Mouse (Mus musculus) neural tube, embryonic 12.5 days (tissue): ENCODE measurements around the gene Phf19. TPM values are rescaled to one million over a fixed set of nuclear protein-coding genes. Genes with fewer than 3 reads are reported as not detected.

Experiments
- ATAC-seq: fragments of 200-750 bp; cut with Nextera tagmentation; 2 replicates; pipeline ENCODE4 v1.8.0; 2017; ENCODE audit warnings: low read depth, mild to moderate bottlenecking, moderate TSS enrichment, moderate library complexity; ENCODE audit not compliant: low FRiP score
- H3K27ac ChIP-seq: fragments of 300-500 bp; sonication (generic); 2 replicates; pipeline ENCODE4 v1.5.1; 2016
- H3K27me3 ChIP-seq: fragments of 300-500 bp; sonication (generic); replicated peaks from 2 replicates; pipeline ENCODE4 v1.6.1; 2016; ENCODE audit warnings: mild to moderate bottlenecking
- H3K36me3 ChIP-seq: fragments of 300-500 bp; sonication (generic); 2 replicates; pipeline ENCODE4 v1.6.1; 2016; ENCODE audit warnings: mild to moderate bottlenecking
- H3K4me1 ChIP-seq: fragments of 300-500 bp; sonication (generic); 2 replicates; pipeline ENCODE4 v1.6.1; 2016
- H3K4me2 ChIP-seq: fragments of 300-500 bp; sonication (generic); replicated peaks from 2 replicates; pipeline ENCODE4 v1.6.1; 2016; ENCODE audit warnings: mild to moderate bottlenecking
- H3K4me3 ChIP-seq: fragments of 300-500 bp; sonication (generic); 2 replicates; pipeline ENCODE4 v1.5.1; 2016
- H3K9ac ChIP-seq: fragments of 300-500 bp; sonication (generic); 2 replicates; pipeline ENCODE4 v1.6.1; 2016; ENCODE audit warnings: mild to moderate bottlenecking
- H3K9me3 ChIP-seq: fragments of 300-500 bp; sonication (generic); 2 replicates; pipeline ENCODE4 v1.6.1; 2016; ENCODE audit warnings: mild to moderate bottlenecking
- WGBS: fragments of 180-500 bp; shearing (Covaris S2); methylation state at CpG from one replicate; pipeline ENCODE4 v1.1.7; 2016; 5-methylcytosine and 5-hydroxymethylcytosine counted together
- polyA plus RNA-seq: library from polyadenylated mRNA; unstranded; fragments of >200 nt; fragmentation: Nextera tagmentation; extraction: Ambion mirVana; gene quantifications from 2 replicates; pipeline ENCODE4 v1.2.1, GENCODE M21; 2016

Phf19 gene
- polyA plus RNA-seq, 1 experiment from 2014 or later, result 1.1 TPM

- Histone ChIP-seq H3K9me3 (no peaks in the 10 kb centered on the region), H3K4me2 (no peak overlapping the region), H3K4me1 (no peaks in the 10 kb centered on the region), H3K9ac (no peak overlapping the region), H3K4me3 (no peak overlapping the region), H3K36me3 (no peaks in the 10 kb centered on the region), H3K27me3 (no peaks in the 10 kb centered on the region), H3K27ac (no peak overlapping the region)
- 78% methylated on average over 2 of the region's 2 CpGs for WGBS
- no peak for ATAC-seq
Observed at GRCm38 (mm10) chr2:34953547-34954116, 39.8 kb upstream of the Phf19 start.

GRCm38 (mm10) chr2:34953018-34953417 is 39.2 kb upstream of the Phf19 start:
- Histone ChIP-seq H3K9me3 (no peaks in the 10 kb centered on the region), H3K36me3 (no peaks in the 10 kb centered on the region), H3K4me1 (no peaks in the 10 kb centered on the region), H3K27ac (no peak overlapping the region), H3K4me2 (no peak overlapping the region), H3K4me3 (no peak overlapping the region), H3K9ac (no peak overlapping the region), H3K27me3 (no peaks in the 10 kb centered on the region)
- WGBS, result 85% methylated on average over 4 of the region's 4 CpGs
- no peak for ATAC-seq

GRCm38 (mm10) chr2:34951469-34951868 is 37.6 kb upstream of the Phf19 start:
- Histone ChIP-seq H3K9ac (no peak overlapping the region), H3K4me1 (no peaks in the 10 kb centered on the region), H3K27ac (no peak overlapping the region), H3K9me3 (no peaks in the 10 kb centered on the region), H3K36me3 (no peaks in the 10 kb centered on the region), H3K27me3 (no peaks in the 10 kb centered on the region), H3K4me3 (no peak overlapping the region), H3K4me2 (no peak overlapping the region)
- ATAC-seq, result no peak

- Histone ChIP-seq H3K9ac (no peak overlapping the region), H3K9me3 (no peaks in the 10 kb centered on the region), H3K4me2 (no peak overlapping the region), H3K36me3 (no peaks in the 10 kb centered on the region), H3K4me1 (no peaks in the 10 kb centered on the region), H3K27ac (no peak overlapping the region), H3K27me3 (no peaks in the 10 kb centered on the region), H3K4me3 (no peak overlapping the region)
- WGBS, result 47% methylated on average over 2 of the region's 2 CpGs
- no peak for ATAC-seq
Observed at GRCm38 (mm10) chr2:34948622-34949021, 34.8 kb upstream of the Phf19 start.

- no peaks in the 10 kb centered on the region for H3K4me1 ChIP-seq
- H3K4me2 ChIP-seq, result no peak overlapping the region
- H3K27me3 ChIP-seq, result no peaks in the 10 kb centered on the region; the same call in 1 of the 2 replicates
- no peaks in the 10 kb centered on the region for H3K36me3 ChIP-seq
- no peak overlapping the region for H3K4me3 ChIP-seq
- no peaks in the 10 kb centered on the region for H3K9me3 ChIP-seq
- no peak overlapping the region for H3K9ac ChIP-seq
- no peak overlapping the region for H3K27ac ChIP-seq
- ATAC-seq, result no peak
- 44% methylated on average over 4 of the region's 4 CpGs for WGBS
Observed at GRCm38 (mm10) chr2:34946046-34946445, 32.2 kb upstream of the Phf19 start.

GRCm38 (mm10) chr2:34945580-34945979 is 31.8 kb upstream of the Phf19 start:
- Histone ChIP-seq H3K9me3 (no peaks in the 10 kb centered on the region), H3K9ac (no peak overlapping the region), H3K36me3 (no peaks in the 10 kb centered on the region), H3K4me1 (no peaks in the 10 kb centered on the region), H3K27ac (no peak overlapping the region), H3K4me3 (no peak overlapping the region), H3K27me3 (no peaks in the 10 kb centered on the region; the same call in 1 of the 2 replicates), H3K4me2 (no peak overlapping the region)
- ATAC-seq, result no peak
- WGBS, result 81% methylated on average over 4 of the region's 4 CpGs

- H3K4me3 ChIP-seq, result no peak overlapping the region
- whole genome bisulfite sequencing, result 35% methylated on average over 8 of the region's 8 CpGs
- no peak overlapping the region for H3K9ac ChIP-seq
- no peaks in the 10 kb centered on the region for H3K9me3 ChIP-seq
- no peaks in the 10 kb centered on the region for H3K4me1 ChIP-seq
- no peaks in the 10 kb centered on the region for H3K36me3 ChIP-seq
- H3K4me2 ChIP-seq, result no peak overlapping the region
- ATAC-seq, result no peak
- H3K27ac ChIP-seq, result no peak overlapping the region
- no peaks in the 10 kb centered on the region; the same call in 1 of the 2 replicates for H3K27me3 ChIP-seq
Observed at GRCm38 (mm10) chr2:34944761-34945160, 30.9 kb upstream of the Phf19 start.

- ATAC-seq, result no peak
- H3K9me3 ChIP-seq, result no peaks in the 10 kb centered on the region
- H3K4me3 ChIP-seq, result no peak overlapping the region
- no peak overlapping the region for H3K27ac ChIP-seq
- H3K9ac ChIP-seq, result no peak overlapping the region
- H3K36me3 ChIP-seq, result no peaks in the 10 kb centered on the region
- WGBS, result 86% methylated on average over 13 of the region's 13 CpGs
- no peaks in the 10 kb centered on the region; the same call in 1 of the 2 replicates for H3K27me3 ChIP-seq
- H3K4me1 ChIP-seq, result no peaks in the 10 kb centered on the region
- H3K4me2 ChIP-seq, result no peak overlapping the region
Observed at GRCm38 (mm10) chr2:34943556-34944120, 29.8 kb upstream of the Phf19 start.

- 79% methylated on average over 11 of the region's 11 CpGs for WGBS
- H3K4me3 ChIP-seq, result no peak overlapping the region
- no peak for ATAC-seq
- H3K36me3 ChIP-seq, result no peaks in the 10 kb centered on the region
- H3K4me2 ChIP-seq, result no peak overlapping the region
- no peaks in the 10 kb centered on the region for H3K4me1 ChIP-seq
- H3K27me3 ChIP-seq, result no peaks in the 10 kb centered on the region; the same call in 1 of the 2 replicates
- no peak overlapping the region for H3K27ac ChIP-seq
- H3K9ac ChIP-seq, result no peak overlapping the region
- no peaks in the 10 kb centered on the region for H3K9me3 ChIP-seq
Observed at GRCm38 (mm10) chr2:34941061-34941675, 27.3 kb upstream of the Phf19 start.

- 81% methylated on average over 5 of the region's 5 CpGs for WGBS
- no peaks in the 10 kb centered on the region for H3K36me3 ChIP-seq
- H3K27ac ChIP-seq, result no peak overlapping the region
- H3K9ac ChIP-seq, result no peak overlapping the region
- no peak overlapping the region for H3K4me3 ChIP-seq
- no peak overlapping the region for H3K4me2 ChIP-seq
- H3K4me1 ChIP-seq, result no peaks in the 10 kb centered on the region
- no peak for ATAC-seq
- no peaks in the 10 kb centered on the region for H3K9me3 ChIP-seq
- H3K27me3 ChIP-seq, result no peaks in the 10 kb centered on the region; the same call in 1 of the 2 replicates
Observed at GRCm38 (mm10) chr2:34940246-34940645, 26.4 kb upstream of the Phf19 start.

- Histone ChIP-seq H3K27me3 (no peaks in the 10 kb centered on the region; the same call in 1 of the 2 replicates), H3K4me2 (no peak overlapping the region), H3K4me3 (no peak overlapping the region), H3K36me3 (no peaks in the 10 kb centered on the region), H3K4me1 (no peaks in the 10 kb centered on the region), H3K27ac (no peak overlapping the region), H3K9me3 (no peaks in the 10 kb centered on the region), H3K9ac (no peak overlapping the region)
- ATAC-seq, result no peak
- WGBS, result 82% methylated on average over 8 of the region's 8 CpGs
Observed at GRCm38 (mm10) chr2:34938269-34939208, 24.7 kb upstream of the Phf19 start.

- ATAC-seq, result no peak
Observed at GRCm38 (mm10) chr2:34937460-34937859, 23.6 kb upstream of the Phf19 start.

More at GRCm38 (mm10) chr2:34937460-34937859, 23.6 kb upstream of the Phf19 start:
- no peak overlapping the region for H3K27ac ChIP-seq
- H3K36me3 ChIP-seq, result no peaks in the 10 kb centered on the region
- no peak overlapping the region for H3K9ac ChIP-seq
- no peak overlapping the region for H3K4me3 ChIP-seq
- H3K27me3 ChIP-seq, result no peaks in the 10 kb centered on the region; the same call in 1 of the 2 replicates
- no peaks in the 10 kb centered on the region for H3K9me3 ChIP-seq
- WGBS, result 32% methylated on average over 5 of the region's 5 CpGs
- H3K4me1 ChIP-seq, result no peaks in the 10 kb centered on the region
- no peak overlapping the region for H3K4me2 ChIP-seq
